Mouse (Mus musculus) embryo, embryonic 10.5 days (tissue): ENCODE measurements around the gene Bzw2.
A peak's percentile ranks its signal among the peaks of the same experiment; 100 is the strongest.
"Not testable (repeated sequence)": the region's sequence is repeated elsewhere in the genome, so short reads cannot be mapped to it uniquely, and the experiment has no call there.

Source experiments
- DNase-seq: peaks from one replicate; pipeline ENCODE4 v3.0.0-alpha.2; 2015; ENCODE audit warnings: low spot score

Bzw2 gene

DNA sequence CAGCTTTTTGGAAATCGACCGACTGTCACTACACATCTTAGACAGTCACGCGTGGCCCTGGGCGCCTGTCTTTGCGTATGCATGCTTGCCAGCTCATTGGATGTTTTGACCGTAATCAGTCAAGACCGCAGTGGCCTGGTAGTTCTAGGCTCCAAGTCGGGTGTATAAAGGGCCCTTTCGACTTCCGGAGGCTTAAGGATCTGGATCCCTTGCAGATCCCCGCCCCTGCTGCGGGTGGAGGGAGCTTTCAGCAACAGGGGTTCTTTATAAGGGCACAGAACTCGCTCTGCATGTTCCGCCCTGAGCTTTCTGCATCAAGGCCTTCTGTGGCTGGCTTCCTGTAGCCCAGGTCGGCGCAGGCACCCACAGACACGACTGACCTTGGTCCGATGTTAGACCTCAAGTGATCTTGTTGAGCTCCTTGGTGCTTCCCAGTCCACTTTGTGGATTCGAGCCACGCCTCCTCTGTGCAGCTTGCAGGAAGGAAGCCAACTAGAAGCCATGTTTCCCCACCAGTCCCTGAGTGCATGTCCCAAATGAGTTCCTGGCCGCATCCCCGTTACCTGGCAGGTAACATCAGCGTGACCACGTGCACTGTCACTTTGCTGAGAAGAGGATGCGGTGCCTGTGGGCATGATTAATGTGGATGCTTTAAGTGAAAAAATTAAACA lies at the start of gene Bzw2:
TSS of gene Bzw2 (minus strand) at position 443 of the 671 bp plus-strand sequence.
- peak; percentile 76 for DNase-seq

DNA sequence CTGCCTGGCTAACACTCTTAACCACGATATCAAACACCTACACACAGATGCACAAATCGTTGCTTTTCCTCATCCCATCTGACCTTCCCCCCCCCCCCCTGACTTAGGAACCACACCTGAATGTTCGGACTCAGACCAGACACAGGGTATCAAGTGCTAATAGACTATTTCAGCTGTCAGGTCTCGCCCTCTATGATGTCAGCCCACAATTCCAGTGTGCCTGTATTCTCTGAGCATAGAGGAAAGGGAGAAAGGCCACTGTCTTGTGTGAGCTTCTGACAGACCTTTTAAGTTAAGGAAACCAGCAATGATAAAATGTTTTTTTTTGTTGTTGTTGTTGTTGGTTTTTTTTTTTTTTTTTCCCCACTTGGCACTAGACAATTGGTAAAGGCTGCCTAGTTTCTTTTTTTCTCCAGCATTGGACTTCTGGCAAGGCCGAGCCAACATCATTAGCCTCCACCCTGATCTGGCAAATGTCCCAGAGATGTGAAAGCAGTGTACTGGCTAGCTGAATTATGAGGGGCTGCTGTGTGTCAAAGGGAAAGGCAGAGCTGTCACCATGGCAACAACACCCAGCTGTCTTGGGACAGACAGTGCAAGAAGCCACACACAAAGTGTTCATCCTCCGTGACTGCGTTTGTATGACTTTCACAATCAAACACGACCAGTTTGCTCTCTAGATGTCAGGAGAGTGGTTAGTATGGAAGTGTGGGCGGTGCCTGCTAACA lies 49.4 kb upstream of the Bzw2 start:
- peak; percentile 83 for DNase-seq

DNA sequence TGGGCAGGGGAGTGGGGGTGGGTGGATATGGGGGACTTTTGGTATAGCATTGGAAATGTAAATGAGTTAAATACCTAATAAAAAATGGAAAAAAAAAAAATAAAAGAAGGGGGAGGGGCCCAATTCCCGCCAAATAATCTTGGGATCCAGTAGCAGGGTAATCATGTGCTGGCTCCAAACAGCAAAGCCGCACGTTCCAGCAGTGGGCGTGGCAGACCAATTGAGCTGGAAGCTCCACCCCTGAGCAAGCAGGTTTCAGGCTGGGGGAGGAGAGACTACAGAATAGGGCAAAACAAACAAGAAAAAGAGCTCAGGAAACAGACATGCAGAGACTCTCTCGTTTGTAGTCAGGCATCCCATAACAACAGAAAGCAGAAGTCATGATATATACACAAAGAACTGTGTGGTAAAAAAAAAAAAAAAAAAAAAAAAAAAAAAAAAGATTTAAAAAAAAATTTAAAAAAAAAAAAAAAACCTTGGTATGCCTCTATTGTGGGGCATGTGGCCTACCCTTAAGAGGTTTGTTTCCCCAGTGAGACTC lies 47.8 kb upstream of the Bzw2 start:
- not testable (repeated sequence) for DNase-seq

DNA sequence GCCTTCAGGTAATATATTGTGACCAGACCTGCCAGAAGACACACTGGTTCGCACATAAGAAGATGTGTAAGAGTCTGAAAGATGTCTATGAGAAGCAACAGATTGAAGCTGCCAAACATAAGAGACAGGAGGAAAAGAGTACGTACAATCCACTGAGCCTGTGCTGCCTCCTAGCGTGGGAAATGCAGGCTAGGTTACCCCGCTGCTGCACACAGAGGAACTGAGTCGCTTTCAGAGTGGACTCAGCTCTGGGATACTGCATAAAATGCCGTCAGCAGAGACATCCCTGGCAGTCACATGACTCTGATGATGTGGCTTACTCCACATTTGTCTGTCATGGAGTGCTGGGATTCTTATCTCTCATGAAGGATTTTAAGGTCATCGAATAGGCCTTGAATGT lies 37.1 kb upstream of the Bzw2 start:
- DNase-seq: no peak

DNA sequence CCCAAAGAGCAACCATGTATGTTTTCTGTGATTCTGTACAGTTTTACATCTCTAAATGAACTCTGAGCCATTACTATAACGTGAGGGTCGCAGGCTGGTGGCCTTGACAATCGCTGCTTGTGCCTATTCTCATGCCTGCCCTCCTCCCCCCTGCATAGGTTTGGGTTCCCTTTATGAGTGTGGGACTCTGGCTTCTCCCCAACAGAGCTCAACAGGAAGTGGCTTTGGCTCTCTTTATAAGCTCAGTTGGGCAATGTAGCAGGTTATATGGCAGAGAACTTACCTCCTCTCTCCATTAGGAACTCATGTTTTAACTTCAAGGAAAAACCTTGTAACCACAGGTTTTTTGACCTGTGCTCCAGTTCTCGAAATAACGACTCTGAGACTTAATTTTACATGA lies 32.5 kb upstream of the Bzw2 start:
- DNase-seq: no peak

DNA sequence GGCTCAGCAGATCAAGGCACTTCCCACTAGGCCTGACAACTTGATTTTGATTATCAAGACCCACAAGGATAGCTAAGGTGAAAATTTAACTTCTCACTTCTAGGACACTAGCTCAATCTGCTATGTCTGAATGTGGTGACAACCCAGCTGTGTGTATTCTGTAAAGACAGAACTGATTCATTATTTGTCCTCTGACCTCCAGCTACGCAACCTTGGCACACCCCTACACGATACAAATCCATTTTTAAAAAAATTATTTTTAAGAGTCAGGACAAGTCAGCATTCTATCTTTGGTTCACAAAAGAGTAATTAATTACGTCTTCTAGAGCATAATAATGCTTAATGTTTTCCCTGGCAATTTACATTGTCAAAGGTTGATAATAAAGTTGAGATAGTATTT lies 31.7 kb upstream of the Bzw2 start:
- DNase-seq: no peak

DNA sequence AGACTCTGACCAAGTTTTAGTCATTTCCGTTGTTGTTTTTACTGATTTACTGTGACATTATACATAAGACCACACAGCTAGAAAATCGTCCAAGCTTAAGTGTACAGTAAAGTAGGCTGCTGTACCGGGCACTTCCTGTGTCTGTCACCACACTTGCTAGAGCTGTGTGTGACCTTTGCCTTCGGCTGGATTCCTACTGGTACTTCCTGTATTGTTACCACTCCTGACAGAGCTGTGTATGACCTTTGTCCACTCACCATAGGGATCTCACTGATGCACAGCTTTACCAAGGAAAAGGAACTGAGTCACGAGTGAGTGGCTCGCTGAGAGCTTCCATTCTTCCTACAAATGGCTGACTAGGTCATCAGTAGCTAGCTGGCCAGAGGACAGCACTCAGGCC lies 29.2 kb upstream of the Bzw2 start:
- no peak for DNase-seq

DNA sequence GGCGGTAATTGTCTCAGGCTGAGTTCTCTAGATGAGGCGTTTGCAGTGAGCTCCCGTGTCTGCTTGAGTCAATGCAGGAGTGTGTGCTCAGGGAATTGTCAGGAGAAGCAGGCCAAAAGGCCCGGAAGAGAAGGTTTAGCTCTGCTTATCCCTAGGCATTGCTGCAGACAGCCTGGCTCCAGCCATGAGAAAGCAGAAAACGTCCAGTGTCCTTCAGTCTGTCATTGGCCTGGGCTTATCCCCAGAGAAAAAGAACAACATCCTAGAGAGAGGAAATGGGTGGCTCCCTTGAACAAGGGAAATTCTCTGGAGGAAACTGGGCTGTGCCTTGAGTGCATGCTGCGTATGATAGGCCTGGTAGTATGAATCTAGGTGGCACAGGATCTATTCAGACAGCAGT lies 24.7 kb upstream of the Bzw2 start:
- DNase-seq: no peak

DNA sequence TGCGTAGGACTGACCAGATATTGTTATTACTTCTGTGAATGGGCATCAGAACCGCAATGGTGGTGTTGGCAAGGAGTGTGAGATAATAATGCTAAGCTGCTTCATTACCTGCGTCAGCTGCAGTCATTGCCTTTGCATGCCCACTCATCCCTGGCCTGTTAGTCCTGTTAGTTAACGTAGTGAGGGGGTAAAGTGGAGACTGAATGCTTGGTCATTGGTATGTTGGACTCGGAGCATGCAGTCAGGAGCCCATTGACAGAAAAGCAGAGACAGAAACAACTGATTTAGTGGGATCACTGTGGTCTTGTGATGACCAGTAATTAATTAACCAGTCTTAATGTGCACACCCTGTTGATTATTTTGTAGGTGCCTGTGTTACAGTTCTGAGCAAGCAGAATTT lies 19.3 kb upstream of the Bzw2 start:
- no peak for DNase-seq

DNA sequence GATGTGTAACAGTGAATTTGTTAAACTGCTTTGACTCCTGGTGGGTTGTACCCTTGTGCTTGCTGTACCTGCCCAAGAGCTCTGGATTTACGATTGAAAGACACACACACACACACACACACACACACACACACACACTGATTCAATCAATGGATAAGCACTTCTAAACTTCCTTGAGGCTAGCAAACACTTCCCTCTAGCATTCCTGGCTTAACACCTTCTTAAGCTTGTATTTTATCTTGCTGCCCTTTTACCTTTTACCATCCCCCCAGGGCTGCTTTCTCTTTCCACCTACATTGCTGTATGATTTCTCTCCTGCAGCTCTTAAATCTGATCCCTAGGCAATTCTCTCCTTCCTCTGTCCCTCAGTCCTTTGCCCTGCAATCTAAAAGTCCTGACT lies 7.4 kb upstream of the Bzw2 start:
- no peak for DNase-seq

DNA sequence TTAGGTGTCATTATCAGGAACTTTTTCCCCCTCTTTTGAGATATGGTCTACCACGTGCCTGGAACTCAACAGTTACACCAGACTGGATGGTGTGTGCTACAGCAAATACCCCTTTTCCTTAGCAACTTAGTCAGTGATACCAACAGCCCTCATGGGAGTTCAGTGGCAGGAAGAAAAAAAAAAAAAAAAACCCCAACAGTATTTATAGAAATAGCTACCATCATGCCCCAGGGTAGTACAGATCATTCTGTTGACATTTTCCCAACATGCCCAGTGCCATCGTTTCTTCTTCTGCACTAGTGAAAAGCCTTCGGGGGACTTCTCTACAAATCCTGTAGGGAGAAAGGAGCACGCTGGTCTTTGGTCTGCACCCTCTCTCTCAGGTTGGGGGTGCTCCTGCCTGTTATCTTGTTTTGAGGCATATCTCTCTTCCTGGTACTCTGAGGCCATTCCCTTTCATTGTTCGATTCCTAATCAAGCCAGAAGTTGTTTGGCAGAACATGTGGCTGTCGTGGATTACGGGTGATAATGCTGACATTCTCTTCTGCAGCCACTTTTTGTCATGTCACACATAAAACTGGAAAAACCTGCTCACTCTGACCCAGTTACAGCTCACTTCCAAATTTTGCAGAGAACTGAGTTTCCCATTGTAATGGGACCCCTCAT lies 6.4 kb upstream of the Bzw2 start:
- DNase-seq: no peak

DNA sequence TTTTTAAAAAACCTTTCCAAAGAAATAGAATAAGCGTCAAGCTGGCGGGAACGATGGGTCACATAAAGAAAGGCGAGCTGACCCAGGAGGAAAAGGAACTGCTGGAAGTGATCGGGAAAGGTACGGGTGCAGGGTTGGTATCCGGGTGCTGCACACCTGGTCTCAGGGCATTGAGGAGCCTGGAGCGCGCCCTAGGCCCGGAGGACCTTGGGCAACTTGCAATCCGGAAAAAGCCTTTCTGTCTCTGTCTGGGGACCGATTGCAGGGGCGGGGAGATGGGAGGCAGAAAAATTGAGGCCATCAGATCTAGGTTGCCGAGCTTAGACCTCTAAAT lies 609 bp downstream of the Bzw2 start:
- DNase-seq: no peak

DNA sequence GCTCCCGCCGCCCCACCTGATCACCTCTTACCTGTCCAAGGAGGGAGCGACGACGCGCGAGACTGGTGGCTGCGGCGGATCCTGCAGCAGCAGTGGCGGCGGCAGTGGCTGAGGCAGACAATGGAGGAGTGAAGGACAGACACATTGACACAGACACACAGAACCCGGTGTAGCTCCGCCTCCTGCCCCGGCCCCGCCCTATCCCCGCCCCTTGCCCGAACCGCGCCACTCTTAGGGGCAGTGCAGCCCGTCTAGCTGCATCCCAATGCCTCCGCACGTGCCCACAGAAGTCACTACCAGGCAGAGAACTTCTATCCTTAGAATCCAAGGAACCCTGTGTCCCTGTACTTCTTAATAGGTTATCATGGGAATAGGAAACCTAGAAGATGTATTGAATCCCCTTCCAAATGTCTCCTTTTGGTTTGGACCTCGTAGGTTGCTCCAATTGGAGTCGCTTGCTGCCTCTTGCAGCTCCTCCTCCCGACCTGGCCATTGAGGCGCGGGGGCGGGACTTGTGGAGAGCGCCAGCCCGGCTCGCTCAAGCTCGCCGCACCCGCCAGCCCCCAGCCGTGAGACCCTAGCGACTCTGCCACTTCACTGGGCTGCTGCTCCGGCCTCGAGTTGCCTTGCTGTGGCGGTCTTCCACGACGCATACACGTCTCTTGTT lies 1.1 kb downstream of the Bzw2 start, which contains the start of gene Ankmy2:
TSS of gene Ankmy2 (plus strand) at position 478 of the 667 bp plus-strand sequence.
- peak; percentile 97 for DNase-seq

DNA sequence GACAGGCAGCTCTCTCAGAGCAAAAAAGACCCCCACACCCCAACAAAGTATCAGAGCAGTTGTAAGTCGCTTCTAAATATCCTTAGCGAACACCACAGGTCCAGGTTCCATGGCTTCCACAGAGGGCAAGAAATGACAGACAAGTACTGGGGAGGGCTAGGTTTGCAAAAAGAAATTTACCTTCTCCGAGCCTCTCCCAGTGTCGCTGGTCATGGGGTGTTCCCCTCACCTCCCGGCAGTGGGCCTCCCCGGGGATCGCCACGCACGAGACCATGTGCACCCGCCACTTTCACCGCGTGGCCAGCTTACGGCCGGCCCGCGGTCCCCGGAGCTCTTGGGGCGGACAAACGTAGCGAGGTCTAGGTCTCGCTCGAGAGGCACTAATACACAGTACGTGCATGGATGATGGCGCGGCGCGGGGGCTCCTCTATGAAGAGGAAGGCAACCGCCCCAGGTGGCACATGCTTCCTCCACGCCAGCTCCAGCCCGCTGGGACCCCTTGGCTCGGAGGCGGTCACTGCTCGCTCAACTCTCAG lies 1.7 kb downstream of the Bzw2 start:
- DNase-seq: peak; percentile 38

DNA sequence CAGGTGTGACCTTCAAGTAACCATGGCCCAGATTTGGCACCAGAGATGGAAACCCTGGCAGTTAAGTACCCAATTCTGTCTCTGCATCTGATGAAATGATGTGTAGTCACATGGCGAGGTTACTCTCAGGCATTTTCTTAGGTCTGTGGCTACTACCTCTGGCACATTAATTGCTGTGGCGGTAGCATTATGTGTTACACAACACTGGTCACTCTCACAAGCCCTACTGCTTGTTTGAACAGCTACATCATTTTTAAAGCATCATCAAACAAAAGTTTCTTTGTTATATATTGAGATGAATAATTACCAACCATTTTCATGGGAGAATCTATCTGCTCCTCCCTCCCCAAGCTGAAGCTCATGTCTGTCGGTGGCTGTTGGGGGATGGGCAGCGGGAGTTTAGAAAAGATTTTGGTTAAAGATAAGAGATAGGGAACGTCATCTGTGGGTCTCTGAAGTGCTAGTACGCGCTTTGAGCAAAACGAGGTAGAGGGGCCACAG lies 2.7 kb downstream of the Bzw2 start:
- DNase-seq: peak; percentile 13

DNA sequence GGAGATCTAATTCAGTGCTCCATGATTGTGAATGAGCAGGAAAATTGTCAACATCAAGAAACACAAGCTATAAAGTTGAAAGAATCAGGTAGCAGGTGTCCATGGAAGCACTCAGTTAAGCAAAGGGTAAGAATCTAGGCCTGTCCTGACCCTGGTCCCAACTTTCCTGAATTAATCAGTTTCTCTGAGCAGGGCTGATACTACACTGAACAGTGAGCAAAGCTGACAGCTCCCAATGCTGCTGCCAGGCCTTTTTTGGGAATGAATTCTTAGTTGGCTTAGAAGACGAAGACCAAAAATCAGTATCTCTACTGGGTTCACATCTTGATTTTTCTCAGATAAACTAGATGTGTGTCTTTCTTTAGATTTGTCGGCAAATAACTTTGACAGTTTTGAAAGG lies 7.1 kb downstream of the Bzw2 start:
- no peak for DNase-seq

DNA sequence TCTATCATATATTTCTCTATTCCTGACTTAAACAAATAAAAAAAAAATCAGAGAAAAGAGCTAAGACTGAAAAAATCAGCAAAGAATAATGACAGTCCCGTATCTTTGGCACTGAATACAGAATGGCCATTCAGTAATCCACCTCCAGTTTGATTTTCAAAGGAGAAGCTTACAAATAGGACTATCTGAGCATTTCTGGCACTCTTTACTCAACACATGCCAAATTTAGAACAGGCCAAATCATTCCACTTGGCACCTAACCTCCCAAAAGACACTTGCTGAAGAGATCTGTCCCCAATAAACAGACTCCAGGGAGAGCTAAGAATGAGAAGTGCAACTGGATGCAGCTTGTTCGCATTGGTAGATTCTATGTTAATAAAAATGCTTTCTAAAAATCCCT lies 7.6 kb downstream of the Bzw2 start:
- no peak for DNase-seq

DNA sequence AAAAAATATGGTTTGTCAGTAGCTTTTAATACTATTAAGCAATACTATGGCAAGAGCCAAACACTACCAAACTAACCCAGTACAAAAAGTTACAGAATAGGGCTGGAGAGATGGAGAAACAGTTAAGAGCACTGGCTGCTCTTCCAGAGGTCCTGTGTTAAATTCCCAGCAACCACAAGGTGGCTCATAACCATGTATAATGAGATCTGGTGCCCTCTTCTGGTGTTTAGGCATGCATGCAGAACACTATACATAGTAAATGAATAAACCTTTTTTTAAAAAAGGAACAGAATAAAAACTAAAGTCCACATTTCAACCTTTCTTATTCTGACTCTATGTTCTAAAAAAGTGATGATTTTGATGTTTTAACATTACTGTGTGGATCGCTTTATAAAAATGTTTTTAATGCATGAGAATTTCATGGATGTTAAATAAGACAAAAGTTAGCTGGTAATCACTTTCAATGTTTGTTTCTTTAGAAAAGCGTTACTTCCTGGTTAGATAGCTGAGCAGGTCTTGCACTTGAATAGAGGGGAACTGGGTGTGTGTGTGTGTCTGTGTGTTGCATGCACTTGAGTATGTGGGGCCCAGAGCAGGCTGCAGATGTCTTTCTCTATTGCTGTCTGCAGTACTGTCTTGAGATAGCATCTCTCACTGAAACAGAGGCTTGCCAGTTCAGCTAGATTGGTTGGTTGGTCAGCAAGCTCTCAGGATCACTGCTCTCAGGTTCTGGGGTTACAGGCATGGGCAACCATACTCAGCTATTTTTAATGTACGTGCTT lies 11.5 kb downstream of the Bzw2 start:
- DNase-seq: no peak

DNA sequence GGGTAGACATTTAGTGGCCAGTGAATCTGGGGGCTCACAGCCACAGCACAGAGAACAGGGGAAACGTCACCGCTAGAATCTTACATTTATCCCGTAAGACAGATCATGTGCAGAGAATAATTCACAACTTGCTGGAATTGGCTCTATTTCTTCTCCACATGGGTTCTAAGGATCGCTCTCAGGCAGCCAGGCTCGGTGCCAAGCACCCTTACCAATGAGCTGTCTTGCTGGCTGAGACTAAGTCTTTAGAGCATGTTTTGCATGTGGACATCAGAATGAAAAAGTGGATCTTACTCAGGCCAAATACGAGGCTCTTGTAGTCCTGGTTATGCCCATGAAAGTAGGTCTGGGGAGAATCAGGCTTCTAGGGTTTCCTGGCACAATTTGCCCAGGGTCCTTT lies 17.5 kb downstream of the Bzw2 start:
- DNase-seq: no peak

DNA sequence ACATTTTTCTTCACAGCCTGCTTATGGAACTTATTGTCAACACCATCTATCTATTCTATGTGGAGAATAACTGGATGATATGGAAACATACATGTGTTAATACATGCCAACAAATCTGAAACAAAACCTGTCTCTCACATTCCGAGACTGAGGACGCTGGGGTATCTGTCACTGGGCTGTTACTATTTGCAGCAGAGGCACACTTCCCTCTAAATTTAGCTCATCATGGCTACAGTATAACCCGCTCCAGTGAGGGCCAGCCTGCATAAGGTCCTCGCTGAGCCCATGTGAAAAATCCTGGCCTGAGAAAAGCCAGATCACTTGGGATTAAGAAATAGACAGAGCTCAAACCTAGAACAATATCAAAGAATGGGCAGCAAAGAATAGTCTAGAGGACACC lies 20.7 kb downstream of the Bzw2 start:
- DNase-seq: no peak

DNA sequence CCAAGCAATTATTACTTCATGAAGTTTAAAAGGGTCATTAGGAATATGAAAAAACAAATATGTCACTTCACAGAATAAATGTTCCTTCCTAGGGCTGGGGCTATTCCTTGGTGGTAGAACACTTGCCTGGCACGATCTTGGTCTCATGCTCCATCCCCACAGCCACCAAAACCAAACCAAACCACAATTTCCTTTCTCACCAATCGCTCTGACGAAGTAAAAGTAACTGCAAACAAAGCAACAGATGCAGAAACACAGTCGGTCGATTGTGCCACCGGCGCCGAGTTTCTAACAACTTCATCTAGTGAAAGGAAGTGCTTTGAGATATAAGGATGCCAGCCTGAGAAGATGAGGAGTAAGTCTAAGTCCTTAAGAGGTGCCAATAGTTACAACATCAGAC lies 21.6 kb downstream of the Bzw2 start:
- no peak for DNase-seq
